Mouse (Mus musculus) heart, embryonic 15.5 days (tissue): ENCODE measurements at regions not wholly inside any gene's neighbourhood (a gene's known extent, or its start where the extent isn't known, plus 50 kb on each side); places are given as distances from the start of the nearest gene placed in this dataset.

Experiments used
- ATAC-seq: fragments of 200-750 bp; cut with Nextera tagmentation; replicated peaks from 2 replicates; pipeline ENCODE4 v1.8.0; 2017; ENCODE audit warnings: low read depth, moderate TSS enrichment; ENCODE audit not compliant: insufficient number of reproducible peaks, insufficient read depth, low FRiP score
- H3K27ac ChIP-seq: fragments of 300-500 bp; sonication (generic); 2 replicates; pipeline ENCODE4 v1.5.1; 2015; ENCODE audit warnings: mild to moderate bottlenecking, inconsistent platforms
- H3K27me3 ChIP-seq: fragments of 300-500 bp; sonication (generic); 2 replicates; pipeline ENCODE4 v1.6.1; 2015; ENCODE audit warnings: inconsistent platforms
- H3K36me3 ChIP-seq: fragments of 300-500 bp; sonication (generic); 2 replicates; pipeline ENCODE4 v1.6.1; 2015; ENCODE audit warnings: mild to moderate bottlenecking, inconsistent platforms
- H3K4me1 ChIP-seq: fragments of 300-500 bp; sonication (generic); replicated peaks from 2 replicates; pipeline ENCODE4 v1.6.1; 2015; ENCODE audit warnings: inconsistent platforms
- H3K4me2 ChIP-seq: fragments of 300-500 bp; sonication (generic); 2 replicates; pipeline ENCODE4 v1.6.1; 2015; ENCODE audit warnings: inconsistent platforms, mild to moderate bottlenecking, moderate library complexity
- H3K4me3 ChIP-seq: fragments of 300-500 bp; sonication (generic); 2 replicates; pipeline ENCODE4 v1.5.1; 2015; ENCODE audit warnings: mild to moderate bottlenecking, inconsistent platforms
- H3K9ac ChIP-seq: fragments of 300-500 bp; sonication (generic); 2 replicates; pipeline ENCODE4 v1.6.1; 2015; ENCODE audit warnings: mild to moderate bottlenecking, inconsistent platforms
- H3K9me3 ChIP-seq: fragments of 300-500 bp; sonication (generic); replicated peaks from 2 replicates; pipeline ENCODE4 v1.6.1; 2016; ENCODE audit warnings: inconsistent platforms
- WGBS: fragments of 180-500 bp; shearing (Covaris S2); methylation state at CpG from one replicate; pipeline ENCODE4 v1.1.7; 2015; ENCODE audit warnings: mixed read lengths; 5-methylcytosine and 5-hydroxymethylcytosine counted together

- H3K9me3 ChIP-seq: no peaks in the 10 kb centered on the region
- no peak overlapping the region for H3K4me3 ChIP-seq
- H3K27ac ChIP-seq: no peak overlapping the region
- no peaks in the 10 kb centered on the region for H3K36me3 ChIP-seq
- H3K27me3 ChIP-seq: no peaks in the 10 kb centered on the region
- ATAC-seq: no peak
- H3K4me2 ChIP-seq: no peak overlapping the region
- no peaks in the 10 kb centered on the region for H3K4me1 ChIP-seq
- H3K9ac ChIP-seq: no peak overlapping the region
Observed at GRCm38 (mm10) chr1:61095481-61096165, 117.9 kb downstream of the Icos start.

- no peaks in the 10 kb centered on the region for H3K27me3 ChIP-seq
- H3K4me2 ChIP-seq: no peak overlapping the region
- H3K4me3 ChIP-seq: no peak overlapping the region
- H3K4me1 ChIP-seq: no peaks in the 10 kb centered on the region
- ATAC-seq: no peak
- 62% methylated on average over 5 of the region's 5 CpGs for WGBS
- H3K9me3 ChIP-seq: no peaks in the 10 kb centered on the region
- no peaks in the 10 kb centered on the region for H3K36me3 ChIP-seq
- H3K9ac ChIP-seq: no peak overlapping the region
- H3K27ac ChIP-seq: no peak overlapping the region
Observed at GRCm38 (mm10) chr1:61099341-61099740, 121.6 kb downstream of the Icos start.

- Histone ChIP-seq H3K9ac (no peak overlapping the region), H3K27ac (no peak overlapping the region), H3K27me3 (no peaks in the 10 kb centered on the region), H3K4me1 (no peaks in the 10 kb centered on the region; the same call in 1 of the 2 replicates), H3K36me3 (no peaks in the 10 kb centered on the region), H3K4me2 (no peak overlapping the region), H3K4me3 (no peak overlapping the region), H3K9me3 (no peaks in the 10 kb centered on the region)
- WGBS: 64% methylated on average over 4 of the region's 4 CpGs
- no peak for ATAC-seq
Observed at GRCm38 (mm10) chr1:61101679-61102078, 124.0 kb downstream of the Icos start.

GRCm38 (mm10) chr1:61102346-61102745, 124.6 kb downstream of the Icos start:
- no peak overlapping the region for H3K9ac ChIP-seq
- no peak for ATAC-seq
- no peak overlapping the region for H3K4me2 ChIP-seq
- H3K36me3 ChIP-seq: no peaks in the 10 kb centered on the region
- no peaks in the 10 kb centered on the region; the same call in 1 of the 2 replicates for H3K4me1 ChIP-seq
- H3K4me3 ChIP-seq: no peak overlapping the region
- no peak overlapping the region for H3K27ac ChIP-seq
- 41% methylated on average over 5 of the region's 5 CpGs for WGBS
- H3K27me3 ChIP-seq: no peaks in the 10 kb centered on the region
- no peaks in the 10 kb centered on the region for H3K9me3 ChIP-seq

- 53% methylated on average over 12 of the region's 12 CpGs for WGBS
- Histone ChIP-seq H3K9me3 (no peaks in the 10 kb centered on the region), H3K36me3 (no peaks in the 10 kb centered on the region), H3K27me3 (no peaks in the 10 kb centered on the region), H3K4me1 (no peaks in the 10 kb centered on the region; the same call in 1 of the 2 replicates), H3K9ac (no peak overlapping the region), H3K4me2 (no peak overlapping the region), H3K27ac (no peak overlapping the region), H3K4me3 (no peak overlapping the region)
- ATAC-seq: no peak
Observed at GRCm38 (mm10) chr1:61103581-61103980, 125.9 kb downstream of the Icos start.

- Histone ChIP-seq H3K9ac (no peak overlapping the region), H3K4me1 (no peaks in the 10 kb centered on the region), H3K36me3 (no peaks in the 10 kb centered on the region), H3K4me2 (no peak overlapping the region), H3K27ac (no peak overlapping the region), H3K4me3 (no peak overlapping the region), H3K9me3 (no peaks in the 10 kb centered on the region), H3K27me3 (no peaks in the 10 kb centered on the region)
- no peak for ATAC-seq
- 83% methylated on average over 13 of the region's 13 CpGs for WGBS
Observed at GRCm38 (mm10) chr1:61111731-61112309, 134.1 kb downstream of the Icos start.

GRCm38 (mm10) chr1:61117535-61117934, 139.8 kb downstream of the Icos start:
- H3K4me2 ChIP-seq: no peak overlapping the region
- no peak overlapping the region for H3K9ac ChIP-seq
- no peaks in the 10 kb centered on the region for H3K9me3 ChIP-seq
- no peak overlapping the region for H3K4me3 ChIP-seq
- no peak overlapping the region for H3K27ac ChIP-seq
- WGBS: 18% methylated on average over 10 of the region's 10 CpGs
- no peaks in the 10 kb centered on the region for H3K4me1 ChIP-seq
- no peak for ATAC-seq
- no peaks in the 10 kb centered on the region for H3K27me3 ChIP-seq
- H3K36me3 ChIP-seq: no peaks in the 10 kb centered on the region

GRCm38 (mm10) chr1:61118071-61118470, 140.3 kb downstream of the Icos start:
- ATAC-seq: no peak
- H3K4me1 ChIP-seq: no peaks in the 10 kb centered on the region
- no peak overlapping the region for H3K27ac ChIP-seq
- H3K9ac ChIP-seq: no peak overlapping the region
- no peak overlapping the region for H3K4me3 ChIP-seq
- H3K36me3 ChIP-seq: no peaks in the 10 kb centered on the region
- no peaks in the 10 kb centered on the region for H3K9me3 ChIP-seq
- no peaks in the 10 kb centered on the region for H3K27me3 ChIP-seq
- no peak overlapping the region for H3K4me2 ChIP-seq
- 59% methylated on average over 4 of the region's 4 CpGs for WGBS

GRCm38 (mm10) chr1:61121480-61121879, 143.8 kb downstream of the Icos start:
- no peaks in the 10 kb centered on the region for H3K9me3 ChIP-seq
- 61% methylated on average over 4 of the region's 4 CpGs for WGBS
- ATAC-seq: no peak
- no peaks in the 10 kb centered on the region for H3K27me3 ChIP-seq
- no peaks in the 10 kb centered on the region for H3K4me1 ChIP-seq
- no peaks in the 10 kb centered on the region for H3K36me3 ChIP-seq
- no peak overlapping the region for H3K4me2 ChIP-seq
- H3K4me3 ChIP-seq: no peak overlapping the region
- H3K27ac ChIP-seq: no peak overlapping the region
- H3K9ac ChIP-seq: no peak overlapping the region

GRCm38 (mm10) chr1:61125127-61125526, 147.4 kb downstream of the Icos start:
- H3K27ac ChIP-seq: no peak overlapping the region
- no peaks in the 10 kb centered on the region for H3K27me3 ChIP-seq
- no peaks in the 10 kb centered on the region for H3K4me1 ChIP-seq
- H3K4me2 ChIP-seq: no peak overlapping the region
- no peaks in the 10 kb centered on the region for H3K9me3 ChIP-seq
- no peak for ATAC-seq
- 82% methylated on average over 2 of the region's 2 CpGs for WGBS
- H3K9ac ChIP-seq: no peak overlapping the region
- H3K4me3 ChIP-seq: no peak overlapping the region
- no peaks in the 10 kb centered on the region for H3K36me3 ChIP-seq

GRCm38 (mm10) chr1:61135597-61136545, 158.1 kb downstream of the Icos start:
- Histone ChIP-seq H3K27ac (no peak overlapping the region), H3K4me2 (no peak overlapping the region), H3K9ac (no peak overlapping the region), H3K27me3 (no peaks in the 10 kb centered on the region), H3K9me3 (no peaks in the 10 kb centered on the region), H3K4me3 (no peak overlapping the region), H3K4me1 (peaks cover 7% of the 10 kb centered on the region), H3K36me3 (no peaks in the 10 kb centered on the region)
- ATAC-seq: no peak
- 71% methylated on average over 9 of the region's 9 CpGs for WGBS
